Mouse (Mus musculus): ENCODE measurements around the gene Rnft1.

- TF ChIP-seq CEBPB (IDR thresholded peaks at IDR 0.05; ENCODE audit: insufficient read depth, poor library complexity, severe bottlenecking) (no peak), POLR2A (IDR thresholded peaks at IDR 0.05; ENCODE audit: insufficient read length, low read depth) (no peak), USF1 (IDR thresholded peaks at IDR 0.05; ENCODE audit: low read depth) (no peak), E2F4 (IDR thresholded peaks at IDR 0.05; ENCODE audit: insufficient read depth) (no peak), TCF12 (IDR thresholded peaks at IDR 0.05; ENCODE audit: insufficient read depth, poor library complexity, severe bottlenecking) (no peak), MYOD1 (IDR thresholded peaks at IDR 0.05; ENCODE audit: control insufficient read depth in 1 of 3, insufficient read length in 2 of 3, low read depth in 2 of 3) (no peak)
Measured at GRCm38 (mm10) chr11:86545556-86545955, 61.1 kb downstream of the Rnft1 start.
